Mouse (Mus musculus): ENCODE measurements around the gene Pip5k1b. TPM values are rescaled to one million over a fixed set of nuclear protein-coding genes. Genes with fewer than 3 reads are reported as not detected.
A peak's percentile ranks its signal among the peaks of the same experiment; 100 is the strongest.
"Not testable (repeated sequence)": the region's sequence is repeated elsewhere in the genome, so short reads cannot be mapped to it uniquely, and the experiment has no call there.

Gene Pip5k1b
- total RNA-seq, 2 experiments from 2014 or later = 0.23 to 0.53 TPM

GRCm38 (mm10) chr19:24554425-24554824 is 1.2 kb downstream of the Pip5k1b start:
- Histone ChIP-seq H3K27ac (no peak overlapping the region), H3K4me3 (peak overlapping the region; percentile 89)
- TF ChIP-seq CTCF (IDR thresholded peaks at IDR 0.05) = no peak
- no peak for DNase-seq
- intact Hi-C loops (cut with DNase I) = loop anchor here (10.0 kb wide), 1 partner anchor 400 kb away; no protein-coding TSS in a partner anchor

GRCm38 (mm10) chr19:24553291-24554075 is 2.2 kb downstream of the Pip5k1b start:
- intact Hi-C loops (cut with DNase I) = loop anchor here (10.0 kb wide), 1 partner anchor 399 kb away; no protein-coding TSS in a partner anchor
- H3K4me3 ChIP-seq = no peak overlapping the region
- H3K27ac ChIP-seq = no peak overlapping the region
- no peak for TF ChIP-seq CTCF (IDR thresholded peaks at IDR 0.05)
- no peak for DNase-seq

- not testable (repeated sequence) for DNase-seq, H3K27ac ChIP-seq, H3K4me3 ChIP-seq
- intact Hi-C loops (cut with DNase I) = loop anchor here (10.0 kb wide), 1 partner anchor 398 kb away; no protein-coding TSS in a partner anchor
These were observed 3.0 kb downstream of the Pip5k1b start for GRCm38 (mm10) chr19:24552641-24553040.

- intact Hi-C loops (cut with DNase I) = loop anchor here (10.0 kb wide), 1 partner anchor 397 kb away; no protein-coding TSS in a partner anchor
- Histone ChIP-seq H3K4me3 (no peak overlapping the region), H3K27ac (no peak overlapping the region)
- no peak for TF ChIP-seq CTCF (IDR thresholded peaks at IDR 0.05)
- DNase-seq = no peak
These were observed 4.3 kb downstream of the Pip5k1b start for GRCm38 (mm10) chr19:24551196-24551954.

GRCm38 (mm10) chr19:24550778-24551177 is 4.9 kb downstream of the Pip5k1b start:
- no peak for TF ChIP-seq CTCF (IDR thresholded peaks at IDR 0.05)
- H3K4me3 ChIP-seq = no peak overlapping the region
- intact Hi-C loops (cut with DNase I) = loop anchor here (10.0 kb wide), 1 partner anchor 396 kb away; no protein-coding TSS in a partner anchor
- no peak for DNase-seq
- no peak overlapping the region for H3K27ac ChIP-seq

GRCm38 (mm10) chr19:24550016-24550415 is 5.7 kb downstream of the Pip5k1b start:
- Histone ChIP-seq H3K4me3 (no peak overlapping the region), H3K27ac (no peak overlapping the region)
- intact Hi-C loops (cut with DNase I) = loop anchor here (10.0 kb wide), 1 partner anchor 395 kb away; no protein-coding TSS in a partner anchor
- no peak for TF ChIP-seq CTCF (IDR thresholded peaks at IDR 0.05)
- no peak for DNase-seq

GRCm38 (mm10) chr19:24548337-24548736 is 7.3 kb downstream of the Pip5k1b start:
- no peak for TF ChIP-seq CTCF (IDR thresholded peaks at IDR 0.05)

GRCm38 (mm10) chr19:24546153-24546552 is 9.5 kb downstream of the Pip5k1b start:
- intact Hi-C loops (cut with DNase I) = no loop called here
- TF ChIP-seq CTCF (IDR thresholded peaks at IDR 0.05) = no peak
- Histone ChIP-seq H3K27ac (no peak overlapping the region), H3K4me3 (no peak overlapping the region)
- DNase-seq = no peak

More at GRCm38 (mm10) chr19:24548337-24548736, 7.3 kb downstream of the Pip5k1b start:
- H3K4me3 ChIP-seq = no peak overlapping the region
- H3K27ac ChIP-seq = no peak overlapping the region
- intact Hi-C loops (cut with DNase I) = no loop called here
- DNase-seq = no peak

GRCm38 (mm10) chr19:24543386-24544350 is 12.0 kb downstream of the Pip5k1b start:
- intact Hi-C loops (cut with DNase I) = no loop called here
- Histone ChIP-seq H3K4me3 (no peak overlapping the region), H3K27ac (no peak overlapping the region)
- TF ChIP-seq CTCF (IDR thresholded peaks at IDR 0.05) = no peak
- DNase-seq = no peak

GRCm38 (mm10) chr19:24542293-24542675 is 13.4 kb downstream of the Pip5k1b start:
- H3K4me3 ChIP-seq = no peak overlapping the region
- TF ChIP-seq CTCF (IDR thresholded peaks at IDR 0.05) = no peak
- intact Hi-C loops (cut with DNase I) = no loop called here
- DNase-seq = no peak
- no peak overlapping the region for H3K27ac ChIP-seq

- no peak overlapping the region for H3K27ac ChIP-seq
- intact Hi-C loops (cut with DNase I) = no loop called here
- DNase-seq = no peak
- no peak overlapping the region for H3K4me3 ChIP-seq
- TF ChIP-seq CTCF (IDR thresholded peaks at IDR 0.05) = no peak
These were observed 13.9 kb downstream of the Pip5k1b start for GRCm38 (mm10) chr19:24541669-24542292.

Data from gastrocnemius, adult 2 months (tissue).